Mouse (Mus musculus): ENCODE results near the gene 2310061I04Rik.
A peak's percentile ranks its signal among the peaks of the same experiment; 100 is the strongest.
"Not testable (repeated sequence)": the region's sequence is repeated elsewhere in the genome, so short reads cannot be mapped to it uniquely, and the experiment has no call there.

The 2310061I04Rik gene

GRCm38 (mm10) chr17:35896781-35897643, at the start of gene 2310061I04Rik:
Gene 2310061I04Rik (minus strand): TSS chr17:35897431.
- peak; percentile 52 to 77 for DNase-seq (ENCODE audit: low read depth in 1 of 2, low spot score in 2 of 2)

GRCm38 (mm10) chr17:35939941-35940340, 42.7 kb upstream of the 2310061I04Rik start:
- no peak for DNase-seq (ENCODE audit: low read depth in 1 of 2, low spot score in 2 of 2)

DNA sequence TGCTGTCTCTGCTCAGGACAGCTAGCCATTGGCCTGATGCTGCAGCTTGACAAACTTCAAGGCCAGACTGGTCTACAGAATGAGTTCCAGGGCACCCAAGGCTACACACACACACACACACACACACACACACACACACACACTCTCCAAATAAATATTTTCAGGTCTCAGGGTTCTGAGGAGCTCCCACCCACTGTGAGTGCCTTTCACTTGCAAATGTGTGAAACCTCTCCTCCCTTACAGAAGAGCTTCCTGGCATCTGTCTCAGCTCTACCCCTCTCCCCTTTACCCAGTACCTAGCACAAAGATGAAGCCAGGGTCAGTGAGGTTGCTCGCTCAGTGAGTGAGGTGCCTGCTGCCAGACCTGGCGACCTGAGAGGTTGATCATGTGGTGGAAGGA, 41.9 kb upstream of the 2310061I04Rik start:
- DNase-seq (ENCODE audit: low read depth in 1 of 2, low spot score in 2 of 2): no peak

GRCm38 (mm10) chr17:35937700-35938348, 40.6 kb upstream of the 2310061I04Rik start:
- no peak for DNase-seq (ENCODE audit: low read depth in 1 of 2, low spot score in 2 of 2)

DNA sequence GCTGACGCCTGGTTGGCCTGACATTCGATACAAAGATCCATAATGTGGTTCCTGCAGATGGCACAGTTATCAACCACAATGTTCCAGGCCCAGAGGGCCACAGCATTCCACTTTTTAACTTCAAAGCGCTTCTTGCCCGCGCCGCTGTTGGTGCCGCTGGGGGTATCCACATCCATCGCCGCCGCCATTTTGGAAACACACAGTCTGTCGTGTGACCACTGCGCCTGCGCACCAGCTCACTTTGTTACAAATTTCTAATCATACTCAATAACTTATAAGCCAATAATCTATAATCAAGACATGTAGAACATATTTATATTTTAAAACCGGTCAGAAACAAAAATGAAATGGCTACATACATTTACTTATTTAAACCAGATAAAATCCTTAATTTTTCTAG, 38.5 kb upstream of the 2310061I04Rik start:
- DNase-seq (ENCODE audit: low read depth in 1 of 2, low spot score in 2 of 2): not testable (repeated sequence)

DNA sequence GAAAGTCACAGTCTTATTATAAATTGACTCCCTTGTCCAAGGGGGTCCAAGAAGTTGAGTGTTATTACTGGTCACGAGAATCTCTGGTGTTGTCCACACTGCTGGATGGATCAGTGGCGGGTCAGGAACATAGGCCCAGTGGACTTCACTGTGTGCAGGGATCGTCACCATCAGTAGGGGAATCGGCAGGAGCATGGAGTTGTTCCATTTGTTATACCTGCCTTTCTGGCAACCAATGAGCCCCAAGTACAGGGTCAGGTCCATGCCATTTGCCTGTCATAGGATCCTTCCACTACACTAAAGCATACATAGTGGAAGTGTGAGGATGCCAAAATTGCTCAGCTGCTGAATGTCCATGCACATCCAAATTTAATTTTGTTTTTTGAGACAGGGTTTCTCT, 35.4 kb upstream of the 2310061I04Rik start:
- DNase-seq (ENCODE audit: low read depth in 1 of 2, low spot score in 2 of 2): no peak

DNA sequence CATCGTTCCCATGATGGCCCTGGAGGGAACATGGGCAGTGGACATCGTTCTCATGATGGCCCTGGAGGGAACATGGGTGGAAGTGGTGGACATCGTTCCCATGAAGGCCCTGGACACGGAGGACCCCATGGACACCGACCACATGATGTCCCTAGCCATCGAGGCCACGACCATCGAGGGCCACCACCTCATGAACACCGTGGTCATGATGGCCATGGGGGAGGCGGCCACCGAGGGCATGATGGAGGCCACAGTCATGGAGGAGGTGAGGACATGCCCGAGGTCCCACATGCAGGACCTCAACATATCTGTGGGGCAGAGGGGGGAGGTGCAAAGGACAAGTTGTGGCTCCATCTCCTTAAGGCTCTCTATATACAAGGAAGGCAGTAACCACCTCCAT, 33.4 kb upstream of the 2310061I04Rik start:
- no peak for DNase-seq (ENCODE audit: low read depth in 1 of 2, low spot score in 2 of 2)

- no peak for DNase-seq (ENCODE audit: low read depth in 1 of 2, low spot score in 2 of 2)
Measured at GRCm38 (mm10) chr17:35929534-35929933, 32.3 kb upstream of the 2310061I04Rik start.

- DNase-seq (ENCODE audit: low read depth in 1 of 2, low spot score in 2 of 2): no peak
Measured at GRCm38 (mm10) chr17:35927471-35927870, 30.2 kb upstream of the 2310061I04Rik start.

- DNase-seq (ENCODE audit: low read depth in 1 of 2, low spot score in 2 of 2): no peak
Measured at GRCm38 (mm10) chr17:35923281-35923680, 26.1 kb upstream of the 2310061I04Rik start.

DNA sequence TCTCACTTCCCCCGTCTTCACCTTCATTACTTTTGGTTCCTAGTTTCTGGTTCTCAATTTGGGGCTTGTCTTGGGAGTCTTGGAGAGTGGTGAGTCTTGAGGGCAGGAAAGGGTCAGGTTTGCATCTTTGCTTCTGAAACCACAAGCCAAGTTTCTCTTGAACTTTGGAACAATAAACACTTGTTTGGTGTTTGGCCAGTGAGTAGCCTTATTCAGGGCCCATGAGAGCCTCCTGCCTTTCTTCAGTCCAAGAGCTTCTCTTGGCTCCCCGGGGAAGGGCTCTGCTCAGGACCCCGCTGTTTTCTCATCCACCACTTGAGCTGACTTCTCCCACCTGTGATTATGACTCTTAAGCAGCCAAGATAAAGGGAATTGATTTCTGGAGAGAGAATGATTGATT, 25.3 kb upstream of the 2310061I04Rik start:
- DNase-seq (ENCODE audit: low read depth in 1 of 2, low spot score in 2 of 2): no peak

DNA sequence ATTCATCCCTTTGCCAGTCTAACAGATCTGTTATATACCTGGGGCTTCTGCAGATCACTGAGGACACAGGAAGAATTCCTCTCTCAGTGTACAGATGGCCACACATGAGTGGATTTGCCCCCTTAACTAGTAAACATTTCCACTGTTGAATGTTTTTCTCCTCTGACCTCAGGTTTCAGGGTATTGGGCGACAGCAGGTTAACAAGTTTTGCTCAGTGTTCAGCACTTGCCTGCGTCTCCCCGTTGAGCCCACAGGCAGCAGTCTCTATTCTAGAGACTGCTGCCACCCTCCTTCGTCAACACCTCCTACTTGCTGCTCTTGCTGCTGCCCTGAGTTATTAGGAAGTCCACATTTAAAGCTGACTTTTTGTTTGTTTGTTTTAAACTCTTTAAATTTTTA, 24.5 kb upstream of the 2310061I04Rik start:
- no peak for DNase-seq (ENCODE audit: low read depth in 1 of 2, low spot score in 2 of 2)

- no peak for DNase-seq (ENCODE audit: low read depth in 1 of 2, low spot score in 2 of 2)
Measured at GRCm38 (mm10) chr17:35920862-35921562, 23.8 kb upstream of the 2310061I04Rik start.

- no peak for DNase-seq (ENCODE audit: low read depth in 1 of 2, low spot score in 2 of 2)
Measured at GRCm38 (mm10) chr17:35920384-35920783, 23.2 kb upstream of the 2310061I04Rik start.

GRCm38 (mm10) chr17:35919864-35920301, 22.7 kb upstream of the 2310061I04Rik start:
- no peak for DNase-seq (ENCODE audit: low read depth in 1 of 2, low spot score in 2 of 2)

GRCm38 (mm10) chr17:35919060-35919715, 22.0 kb upstream of the 2310061I04Rik start:
- DNase-seq (ENCODE audit: low read depth in 1 of 2, low spot score in 2 of 2): peak; percentile 83 to 89

DNA sequence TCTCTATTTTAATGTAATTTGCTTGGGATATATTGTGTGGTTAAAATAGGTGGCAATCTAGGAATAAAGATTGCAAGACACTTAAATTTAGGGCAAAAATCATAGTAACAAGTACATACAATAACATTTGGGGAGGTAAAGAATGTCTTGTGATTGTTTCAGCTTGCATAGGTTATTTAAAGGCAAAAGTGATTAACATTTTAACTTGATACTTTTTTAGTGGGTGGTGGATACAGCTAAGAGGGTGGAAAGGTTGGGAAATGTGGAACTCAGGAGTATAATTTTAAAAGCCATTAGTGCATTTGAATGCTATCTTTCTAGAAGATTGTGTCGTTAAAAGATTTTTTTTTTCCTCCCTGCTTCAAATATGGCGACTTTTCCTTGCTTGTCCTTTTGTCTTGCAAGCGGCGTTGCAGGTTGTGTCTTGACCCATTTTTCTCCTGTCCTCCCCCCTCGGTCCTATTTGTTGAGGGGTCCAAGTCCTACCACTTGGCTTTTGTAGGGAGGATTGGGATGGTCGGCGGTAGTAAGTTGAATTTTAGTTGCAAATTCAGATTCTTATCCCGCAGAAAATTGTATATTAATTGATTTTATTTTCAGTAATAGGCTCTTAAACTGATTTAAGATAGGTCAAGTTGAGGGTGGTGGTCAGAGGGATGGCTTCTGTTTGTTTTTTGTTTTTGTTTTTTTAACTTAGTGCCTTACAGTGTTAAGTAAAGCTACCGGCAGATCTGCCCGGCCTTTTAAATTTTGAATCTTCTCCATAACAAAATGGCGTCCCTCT, 21.2 kb upstream of the 2310061I04Rik start:
- DNase-seq (ENCODE audit: low read depth in 1 of 2, low spot score in 2 of 2): peak in 1 of 2 experiments; percentile 31

- peak in 1 of 2 experiments; percentile 45 for DNase-seq (ENCODE audit: low read depth in 1 of 2, low spot score in 2 of 2)
Measured at GRCm38 (mm10) chr17:35917463-35918251, 20.4 kb upstream of the 2310061I04Rik start.

GRCm38 (mm10) chr17:35917143-35917462, 19.9 kb upstream of the 2310061I04Rik start:
- no peak for DNase-seq (ENCODE audit: low read depth in 1 of 2, low spot score in 2 of 2)
